Mouse (Mus musculus) activated CD4-positive, CD25-positive, alpha-beta regulatory T cell, adult 9 weeks (primary cell): ENCODE measurements around the gene Olfml2b. TPM values are rescaled to one million over a fixed set of nuclear protein-coding genes. Genes with fewer than 3 reads are reported as not detected.

Experiments
- polyA plus RNA-seq: library from polyadenylated mRNA; unstranded; fragments of 100-300 nt; shearing (Covaris generic); gene quantifications from one replicate; pipeline ENCODE4 v1.2.1, GENCODE M21; 2017

Olfml2b gene
- polyA plus RNA-seq, result not detected

GRCm38 (mm10) chr1:170644255-170645205, at the start of gene Olfml2b:
Gene Olfml2b, plus strand, starts transcription at chr1:170644532.

Other genes starting within 250 kb of the Olfml2b start
- gene Nos1ap, start 54.7 kb upstream of the Olfml2b start, polyA plus RNA-seq, result 0.18 TPM
- gene Atf6, start 223.2 kb downstream of the Olfml2b start, polyA plus RNA-seq, result 12.6 TPM
- not detected for gene Gm26620, start 240.5 kb downstream of the Olfml2b start, polyA plus RNA-seq
- 32.9 TPM for gene Dusp12, start 241.0 kb downstream of the Olfml2b start, polyA plus RNA-seq